Mouse (Mus musculus) adrenal gland, adult (tissue): Measurements from ENCODE around the gene Foxj3.
"Not testable (repeated sequence)": the region's sequence is repeated elsewhere in the genome, so short reads cannot be mapped to it uniquely, and the experiment has no call there.

Source experiments
- DNase-seq, 2 experiments: peaks; one replicate each; pipeline ENCODE4 v3.0.0; 2022 to 2023; ENCODE audit warnings: low spot score in 1 of 2; ENCODE audit not compliant: inconsistent age in 2 of 2

Foxj3 gene

DNA sequence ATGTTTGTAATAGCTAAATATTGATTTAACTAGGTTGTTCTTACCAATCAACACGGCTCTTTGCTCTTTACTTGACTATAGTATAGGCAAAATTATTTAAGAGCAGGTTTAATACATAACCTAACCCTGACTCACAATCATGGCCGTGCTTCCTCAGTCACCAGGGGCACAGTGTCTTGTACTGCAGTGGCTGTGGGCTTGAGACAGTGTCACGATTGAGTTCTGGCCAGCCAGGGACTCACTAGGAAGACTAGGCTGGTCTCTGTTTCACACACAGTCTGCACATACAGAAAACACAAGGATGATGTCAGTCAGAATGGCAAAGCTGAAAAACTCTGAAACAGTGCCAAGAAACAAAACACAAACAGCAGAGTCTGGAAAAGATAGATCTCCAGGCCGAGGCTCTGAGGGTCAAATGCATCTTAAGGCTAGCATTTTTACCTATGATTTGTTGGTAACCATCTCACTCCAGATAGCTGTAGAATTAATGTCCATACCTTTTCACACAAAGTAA is 29.6 kb downstream of the Foxj3 start:
- DNase-seq, result no peak

DNA sequence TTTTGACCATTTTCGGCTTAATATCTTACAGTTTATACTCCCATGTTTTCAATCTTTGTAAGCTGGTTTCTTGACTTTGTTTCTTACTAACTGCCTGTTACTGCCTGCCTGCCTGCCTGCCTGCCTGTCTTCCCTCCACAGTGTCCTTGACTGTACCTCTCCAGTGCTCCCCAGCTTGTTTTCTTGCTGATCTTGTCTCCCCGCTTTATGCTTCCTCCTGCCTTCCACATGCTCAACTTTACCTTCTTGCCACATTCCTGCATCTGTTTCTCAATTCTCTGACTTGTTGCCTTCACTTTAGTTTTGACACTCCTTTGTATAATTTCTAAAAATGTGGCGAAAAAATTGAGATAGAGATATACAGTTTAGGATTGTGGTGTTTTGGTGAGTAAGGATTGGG is 35.9 kb downstream of the Foxj3 start:
- no peak for DNase-seq

DNA sequence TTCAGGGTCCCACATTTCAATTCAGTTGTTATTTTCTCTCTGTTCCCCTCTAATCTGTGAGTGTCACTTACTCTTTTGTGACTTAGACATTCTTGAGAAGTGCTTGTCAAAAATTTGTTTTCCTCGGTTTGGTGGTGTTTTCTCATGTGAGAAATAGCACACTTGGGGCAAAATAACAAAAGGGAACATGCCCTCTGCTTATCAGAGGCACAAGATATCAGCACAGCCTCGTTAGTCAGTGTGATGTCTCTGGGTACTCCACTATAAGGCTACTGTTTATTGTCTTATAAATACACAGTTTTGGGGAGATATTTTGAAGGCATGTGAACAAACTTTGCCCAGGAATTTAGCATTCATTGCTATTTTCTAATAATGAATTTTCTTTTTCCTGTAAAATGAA is 37.7 kb downstream of the Foxj3 start:
- no peak for DNase-seq

DNA sequence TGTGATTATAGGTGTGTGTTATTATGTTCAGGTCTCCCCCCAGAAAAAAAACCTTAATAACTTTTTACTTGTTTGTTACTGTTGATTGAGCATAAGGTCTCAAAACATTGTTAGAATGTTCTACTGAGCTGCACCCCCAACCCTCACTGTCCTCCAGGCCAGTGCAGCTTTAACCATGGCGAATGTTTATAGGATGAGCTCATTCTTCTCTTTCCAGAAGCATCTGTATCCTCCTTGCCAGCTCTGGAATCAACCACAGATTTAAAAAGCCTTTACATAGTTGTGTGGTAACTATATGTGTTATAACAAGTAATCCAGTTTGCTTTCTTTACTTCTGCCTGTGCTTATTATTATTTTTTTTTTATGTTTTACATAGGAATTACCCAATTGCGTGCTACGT is 38.7 kb downstream of the Foxj3 start:
- DNase-seq, result no peak

DNA sequence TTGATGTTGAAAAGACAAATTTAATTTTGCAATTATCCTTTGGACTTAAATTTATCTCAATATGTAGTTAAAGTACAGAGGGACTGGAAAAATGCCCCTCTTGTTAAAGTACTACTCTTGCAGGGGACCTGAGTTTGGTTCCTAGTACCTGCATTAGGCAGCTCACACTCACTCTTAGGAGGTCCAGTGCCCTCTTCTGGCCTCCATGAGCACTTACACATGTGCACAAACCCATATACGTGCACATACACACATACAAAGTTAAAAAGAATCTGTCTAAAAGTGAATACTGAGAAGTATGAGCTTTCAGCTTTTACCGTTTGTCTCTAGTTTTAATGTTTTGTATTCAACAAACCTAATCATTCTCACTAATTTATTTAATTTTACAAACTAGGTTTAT is 51.2 kb downstream of the Foxj3 start:
- DNase-seq, result no peak

DNA sequence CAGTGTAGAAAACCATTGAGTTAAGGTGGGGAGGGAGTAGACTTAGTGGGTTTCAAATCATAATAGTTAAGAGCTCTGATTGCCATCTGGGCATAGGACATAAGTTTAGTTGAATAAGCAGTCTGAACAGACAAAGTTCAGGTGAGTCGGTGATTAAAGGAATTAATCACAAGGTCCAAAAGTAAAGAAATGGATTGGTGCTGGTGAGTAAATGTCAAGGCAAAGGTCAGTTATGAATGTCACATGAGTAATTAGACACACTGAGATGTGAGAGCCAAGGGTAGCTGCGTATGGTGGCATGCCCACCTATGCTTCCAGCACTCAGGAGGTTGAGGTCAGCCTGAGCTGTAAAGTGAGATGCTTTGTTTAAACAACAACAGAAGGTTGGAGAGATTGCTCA is 52.6 kb downstream of the Foxj3 start:
- peak in 1 of 2 experiments; percentile 55 for DNase-seq

DNA sequence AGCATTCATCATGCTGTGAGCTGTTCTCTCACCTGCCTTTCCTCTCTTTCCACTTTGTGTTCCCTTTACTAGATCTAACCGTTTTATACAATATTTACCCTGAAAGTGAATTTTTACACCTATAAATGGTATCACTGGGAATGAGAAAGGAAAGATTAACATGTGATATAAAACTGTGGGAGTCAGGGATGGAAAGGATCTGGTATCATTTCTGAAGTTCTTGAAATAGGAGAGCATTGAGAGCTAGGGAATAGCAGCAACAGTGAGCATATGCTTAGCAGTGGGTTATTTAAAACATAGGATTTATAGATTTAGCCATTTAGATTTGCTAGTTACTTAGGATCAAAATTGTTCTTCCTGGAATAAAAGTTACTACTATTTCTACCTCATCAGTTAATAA is 53.2 kb downstream of the Foxj3 start:
- DNase-seq, result no peak

DNA sequence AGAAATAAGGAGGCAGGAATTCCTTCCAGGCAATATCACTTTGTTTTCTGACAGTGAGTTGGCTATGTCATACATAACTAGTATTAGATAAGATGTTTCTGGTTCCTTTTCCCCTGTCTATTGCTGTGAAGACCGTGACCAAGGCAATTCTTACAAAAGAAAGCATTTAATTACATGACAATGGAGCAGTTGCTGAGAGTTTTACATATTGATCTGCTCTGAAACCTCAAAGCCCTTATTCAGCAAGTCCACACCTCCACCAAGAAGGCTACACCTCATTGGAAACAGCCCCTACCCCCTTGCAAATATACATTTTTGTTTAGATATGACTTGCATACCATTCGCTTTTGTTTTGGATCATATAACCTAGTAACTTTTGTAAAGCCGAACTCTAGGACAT is 55.7 kb downstream of the Foxj3 start:
- no peak for DNase-seq

DNA sequence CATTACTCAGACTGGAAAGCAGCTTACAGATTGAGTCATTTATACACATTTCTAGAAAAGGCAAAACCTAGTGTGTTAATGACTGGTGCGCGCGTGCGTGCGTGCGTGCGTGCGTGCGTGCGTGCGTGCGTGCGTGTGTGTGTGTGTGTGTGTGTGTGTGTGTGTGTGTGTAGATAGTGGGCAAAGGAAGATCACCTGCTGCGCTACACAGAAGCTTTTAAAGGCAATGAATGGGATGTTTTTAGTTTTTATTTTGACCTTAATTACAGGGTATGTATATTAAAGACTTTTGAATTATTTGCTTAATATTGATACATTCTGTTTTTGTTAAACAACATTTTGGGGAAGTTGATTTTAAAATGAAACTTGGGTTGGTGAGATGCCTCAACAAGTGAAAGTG is 57.5 kb downstream of the Foxj3 start:
- no peak for DNase-seq

DNA sequence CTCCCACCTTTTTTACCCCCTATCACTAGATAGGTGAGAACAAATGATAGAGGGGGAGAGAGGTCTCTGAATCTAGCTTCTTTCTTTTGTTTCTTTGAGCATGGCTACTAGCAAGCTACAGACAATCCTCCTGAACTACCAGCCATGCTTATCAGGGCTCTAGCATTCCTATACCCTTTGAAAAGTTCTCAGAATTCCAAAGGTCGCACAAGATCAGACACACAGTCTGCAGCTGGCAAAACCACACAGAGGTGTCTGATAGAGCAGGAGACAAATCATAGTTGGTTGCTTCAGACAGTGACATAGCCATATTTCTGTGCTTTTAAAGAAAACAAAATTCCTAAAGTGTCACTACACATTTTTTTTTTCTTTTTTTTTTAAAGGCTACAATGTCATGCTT is 62.8 kb downstream of the Foxj3 start:
- DNase-seq, result no peak

DNA sequence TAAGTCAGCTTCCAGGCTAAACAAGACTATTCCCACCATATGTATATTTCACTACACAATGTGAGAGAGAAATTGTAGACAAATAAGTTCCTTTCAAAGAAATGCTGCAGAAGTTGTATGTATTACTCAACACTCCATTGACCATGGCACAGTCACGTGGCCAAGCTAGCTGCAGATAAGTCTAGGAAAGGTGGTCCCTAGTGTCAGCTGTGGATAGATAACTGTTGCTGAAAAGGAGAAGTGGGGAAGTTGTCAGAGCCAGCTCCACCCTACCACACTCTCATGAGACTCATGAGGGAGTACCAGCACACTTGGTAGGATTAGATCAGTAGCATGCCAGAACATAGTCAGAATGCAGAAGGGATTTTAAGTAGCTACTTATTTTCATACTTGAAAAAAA is 72.7 kb downstream of the Foxj3 start:
- no peak for DNase-seq

DNA sequence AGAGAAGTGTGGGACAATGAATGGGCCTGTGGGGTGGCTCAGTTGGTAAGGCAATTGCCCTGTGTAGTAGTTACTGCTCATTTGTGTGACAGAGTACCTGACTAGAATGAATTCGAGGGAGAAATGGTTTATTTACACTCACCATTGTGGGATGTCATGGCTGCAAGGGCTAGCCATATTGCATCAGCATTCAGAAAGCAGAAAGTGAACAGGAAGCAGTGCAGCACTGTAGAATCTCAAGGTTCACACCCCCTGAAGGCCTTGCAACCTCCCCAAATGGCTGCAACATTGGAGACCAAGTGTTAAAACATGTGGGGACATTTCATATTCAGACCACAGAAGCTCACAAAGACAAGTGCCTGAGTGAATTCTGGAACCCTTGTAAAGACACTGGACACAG is 77.3 kb downstream of the Foxj3 start:
- peak in 1 of 2 experiments; percentile 59 for DNase-seq

DNA sequence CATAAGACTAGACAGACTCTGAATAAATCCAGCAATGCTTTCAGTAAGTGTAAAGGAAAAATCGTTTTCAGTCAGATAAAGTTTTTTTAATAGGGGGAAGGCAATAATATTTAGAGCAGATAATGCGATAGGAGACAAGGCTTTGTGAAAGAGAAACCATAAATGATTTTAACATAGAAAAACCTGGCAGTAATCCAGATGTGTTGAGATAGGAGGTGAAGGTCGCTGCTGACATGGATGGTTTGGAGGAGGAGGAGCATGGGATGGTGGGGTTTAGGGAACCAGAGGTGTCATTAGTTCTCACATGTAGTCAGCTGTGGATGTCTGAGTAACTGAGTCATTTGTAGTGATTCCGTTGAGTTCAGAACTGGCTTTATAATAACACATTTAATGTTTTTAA is 77.9 kb downstream of the Foxj3 start:
- peak in 1 of 2 experiments; percentile 52 for DNase-seq

DNA sequence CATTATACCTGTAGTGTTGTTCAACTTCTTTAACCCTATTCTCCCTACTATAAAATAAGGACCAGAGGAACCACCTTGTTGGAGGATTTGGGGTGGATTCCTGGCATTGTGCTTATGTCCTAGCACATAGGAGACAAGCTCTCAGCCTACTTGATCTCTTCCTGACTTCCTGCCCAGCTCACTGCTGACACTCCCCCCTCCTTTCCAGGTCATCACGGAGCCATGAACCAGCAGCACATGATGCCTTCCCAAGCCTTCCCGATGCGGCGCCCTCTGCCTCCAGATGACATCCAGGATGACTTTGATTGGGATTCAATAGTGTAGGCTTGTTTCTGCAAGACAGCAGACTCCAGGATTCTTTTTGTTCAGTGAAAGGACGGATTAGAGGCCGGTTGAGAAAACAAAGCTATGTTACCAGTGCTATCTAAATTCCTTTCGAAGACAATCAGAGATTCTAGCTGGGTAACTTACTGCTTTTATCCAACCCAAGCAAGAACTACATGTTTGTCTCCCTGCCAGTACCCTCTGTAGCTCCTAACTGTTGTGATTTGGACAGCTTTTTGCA is 89.4 kb downstream of the Foxj3 start:
- no peak for DNase-seq

DNA sequence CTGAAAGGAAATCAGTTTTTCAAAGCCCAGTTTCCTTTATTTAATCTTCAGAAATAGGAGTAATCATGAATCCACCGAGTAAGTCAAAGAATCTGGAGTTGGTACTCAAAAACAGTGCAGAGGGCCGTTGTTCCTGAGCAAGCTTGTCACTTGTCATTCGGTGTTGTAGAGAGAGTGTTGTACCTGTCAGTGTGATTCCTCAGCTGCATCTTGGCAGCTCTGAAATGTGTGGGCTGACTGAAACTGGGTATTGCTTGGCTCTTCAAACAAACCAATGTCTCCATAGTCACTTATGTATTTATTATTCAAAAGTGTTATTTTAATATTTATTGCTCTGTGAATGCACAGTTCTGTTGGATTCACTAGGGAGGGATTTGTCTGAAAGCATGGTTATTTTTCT is 90.1 kb downstream of the Foxj3 start:
- DNase-seq, result no peak

DNA sequence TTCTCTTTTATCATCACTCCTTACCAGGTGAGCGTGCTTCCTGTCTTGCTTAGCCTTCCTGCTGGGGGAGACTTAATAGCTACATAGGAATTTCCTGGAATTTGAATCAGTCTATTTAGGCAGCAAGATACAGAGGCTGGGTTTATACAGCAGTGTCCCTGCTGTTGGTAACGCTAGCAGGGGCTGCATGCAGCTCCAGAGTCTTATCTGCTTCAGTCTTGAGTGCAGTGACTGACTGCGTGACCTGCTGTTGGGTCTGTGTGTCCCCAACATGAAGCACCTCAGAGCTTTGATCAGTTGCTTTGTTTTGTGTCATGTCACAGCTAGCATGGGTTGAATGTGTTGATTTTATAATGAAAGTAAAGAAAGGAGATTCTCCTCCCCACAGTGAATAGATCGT is 90.5 kb downstream of the Foxj3 start:
- no peak for DNase-seq

DNA sequence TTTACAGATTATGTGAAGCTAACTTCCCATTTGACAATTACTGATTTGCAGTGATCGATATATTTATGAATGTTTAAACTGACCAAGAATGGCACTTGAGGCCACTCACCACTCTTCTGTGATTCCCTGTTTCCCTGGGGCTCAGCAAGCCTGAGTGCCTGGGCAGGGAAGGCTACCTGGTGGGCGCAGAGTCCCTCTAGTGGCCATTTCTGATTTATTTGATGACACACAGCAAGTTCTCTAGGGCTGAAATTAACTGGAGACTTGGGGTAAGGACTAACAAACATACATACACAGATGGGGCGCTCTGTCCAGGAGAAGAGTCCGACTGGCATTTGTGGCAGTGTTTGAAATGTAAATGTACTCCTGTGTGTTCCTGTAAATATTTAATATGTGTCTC is 91.6 kb downstream of the Foxj3 start:
- not testable (repeated sequence) for DNase-seq

DNA sequence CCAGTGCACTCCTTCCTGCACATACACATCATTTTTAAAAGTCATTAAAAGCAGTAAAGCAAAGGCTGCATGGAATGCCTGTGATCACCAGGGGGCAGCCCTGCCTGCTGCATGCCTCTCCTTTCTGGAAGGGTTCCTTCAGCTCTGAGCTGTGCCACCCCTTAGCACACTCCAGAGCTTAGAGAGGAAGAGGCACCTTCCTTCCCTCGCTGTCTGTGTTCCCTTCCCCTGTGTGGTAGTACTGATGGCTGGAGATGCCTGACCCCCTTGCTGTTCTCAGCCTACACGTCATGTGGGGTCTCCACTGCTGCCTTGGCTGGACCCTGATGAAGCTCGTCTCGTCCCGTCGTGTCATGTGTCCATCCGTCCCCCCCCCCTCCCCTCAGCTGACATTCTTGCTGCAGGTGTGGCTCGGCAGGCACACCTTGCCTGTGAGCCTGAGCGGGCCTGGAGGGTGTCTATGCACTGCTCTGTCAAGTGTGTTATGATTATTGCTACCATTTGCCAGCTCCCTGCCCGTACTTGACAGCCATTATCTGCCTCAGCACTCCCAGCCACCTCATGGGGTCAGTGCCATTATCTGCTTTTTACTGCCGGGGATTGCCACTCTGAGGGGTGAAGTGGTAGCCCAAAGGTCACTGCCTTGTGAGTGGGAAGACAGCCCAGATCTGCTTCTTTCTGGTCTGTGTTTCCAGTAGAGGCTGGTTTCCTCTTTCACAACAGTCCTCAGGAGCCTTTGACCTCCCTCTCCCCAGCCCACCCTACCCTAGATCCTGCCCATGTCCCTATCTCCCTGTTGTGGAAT is 94.5 kb downstream of the Foxj3 start:
- DNase-seq, result peak; percentile 39 to 58

DNA sequence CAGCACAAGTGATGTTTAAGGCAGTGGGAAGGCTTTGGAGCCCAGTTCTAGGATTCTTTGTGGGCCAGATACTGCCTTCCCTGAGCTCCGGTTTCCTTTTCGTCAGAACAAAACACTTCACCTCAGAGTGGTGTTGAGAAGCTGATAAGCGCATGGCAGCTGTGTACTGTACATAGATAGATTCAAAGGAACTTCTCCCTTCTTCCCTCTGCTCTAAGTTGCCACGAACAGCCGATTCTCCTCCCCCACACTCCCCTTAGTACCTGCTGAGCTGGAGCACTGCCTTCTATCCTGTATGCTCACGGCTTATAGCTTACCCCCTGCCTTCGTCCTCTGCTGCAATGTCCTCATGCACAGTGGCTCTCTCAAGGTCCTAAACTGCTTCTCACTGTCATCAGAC is 95.9 kb downstream of the Foxj3 start:
- no peak for DNase-seq

DNA sequence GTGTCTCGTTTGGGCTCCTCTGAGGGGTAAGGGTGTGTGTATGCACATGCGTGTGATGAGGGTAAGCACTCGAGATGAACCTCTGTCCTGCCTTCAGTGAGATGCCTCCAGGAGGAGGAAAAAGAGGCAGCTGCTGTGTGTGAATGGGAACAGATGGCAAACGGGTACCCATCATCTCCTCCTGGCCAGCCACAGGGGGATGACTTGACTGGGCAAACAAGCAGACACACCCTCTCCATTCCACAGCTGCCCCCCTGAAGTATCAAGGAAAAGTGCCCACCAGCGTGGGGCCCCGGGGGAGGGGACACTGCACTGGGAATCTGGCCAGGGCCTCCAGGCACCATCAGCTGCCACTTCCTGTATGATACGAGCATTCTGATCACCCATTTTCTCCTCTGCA is 96.5 kb downstream of the Foxj3 start:
- no peak for DNase-seq

DNA sequence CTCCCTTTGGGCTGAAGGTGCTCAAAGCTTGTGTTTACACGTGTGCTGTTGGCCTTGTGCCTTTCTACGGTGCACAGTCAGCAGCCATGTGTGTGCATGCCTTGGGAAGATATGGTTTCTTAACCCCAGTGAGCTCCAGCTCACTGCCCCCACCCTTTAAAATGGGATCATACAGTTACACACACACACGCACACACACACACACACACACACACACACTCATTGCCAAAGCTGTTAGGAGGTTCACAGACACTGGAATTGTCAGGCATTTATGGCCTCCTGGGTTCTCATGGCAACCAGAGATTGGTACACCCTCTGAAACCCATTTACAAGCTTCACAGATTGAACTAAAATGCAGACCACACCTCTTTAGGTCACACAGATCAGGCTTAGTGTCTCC is 97.1 kb downstream of the Foxj3 start:
- DNase-seq, result no peak

DNA sequence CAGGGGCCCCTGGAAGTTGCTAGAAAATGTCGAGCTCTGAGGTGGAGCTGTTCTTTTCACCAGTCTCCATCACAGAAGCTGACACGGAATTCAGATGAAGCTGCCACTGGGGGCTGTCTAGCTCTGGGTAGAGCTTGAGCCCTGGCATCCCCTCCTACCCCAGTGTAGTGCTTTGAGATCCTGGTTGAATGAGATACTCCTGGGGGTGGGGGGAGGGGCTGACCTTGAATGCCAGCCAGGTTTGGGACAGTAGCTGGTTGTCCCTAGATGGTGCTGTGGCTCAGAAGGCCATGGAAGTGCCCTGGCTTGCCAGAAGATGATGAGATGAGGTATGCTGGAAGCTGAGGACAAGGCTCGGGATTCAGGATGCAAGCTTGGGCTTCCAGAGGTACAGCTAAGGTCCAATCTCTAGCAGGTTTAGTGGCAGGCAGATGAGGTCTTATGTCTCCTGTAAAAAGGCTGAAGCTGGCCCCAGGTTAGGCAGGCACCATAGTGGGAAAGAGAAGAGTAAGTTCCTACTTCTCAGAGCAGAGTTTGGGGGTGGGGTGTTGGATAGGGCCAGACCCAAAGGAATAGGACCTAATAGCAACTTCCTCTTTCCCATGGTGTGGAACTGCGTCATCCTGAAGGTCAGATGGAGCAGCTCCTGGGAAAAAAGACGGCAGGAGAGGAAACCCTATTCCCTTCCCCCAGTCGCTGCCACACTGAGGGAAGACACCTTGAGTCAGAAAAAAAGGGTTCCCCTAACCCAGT is 98.3 kb downstream of the Foxj3 start:
- peak in 1 of 2 experiments; percentile 35 for DNase-seq
